Mouse (Mus musculus) E14TG2a.4 (cell line): ENCODE data around the gene Clmp.

ENCODE experiments used
- CTCF ChIP-seq: conservative IDR thresholded peaks from 2 replicates; pipeline ENCODE4 v1.5.1; 2014; ENCODE audit warnings: low read length
- POU5F1 ChIP-seq: IDR thresholded peaks from 2 replicates; pipeline ENCODE4 v1.6.1; 2014; ENCODE audit warnings: low read length, borderline replicate concordance

- TF ChIP-seq CTCF (no peak), POU5F1 (no peak)
These were observed 31.6 kb downstream of the Clmp start for GRCm38 (mm10) chr9:40717182-40717874.
